Mouse (Mus musculus): ENCODE measurements around the gene Stard3. TPM values are rescaled to one million over a fixed set of nuclear protein-coding genes. Genes with fewer than 3 reads are reported as not detected.

The Stard3 gene
- total and polyA plus RNA-seq, 3 experiments: 53.0 to 62.5 TPM; not detected in 1

GRCm38 (mm10) chr11:98321677-98322003, 36.5 kb upstream of the Stard3 start:
- TF ChIP-seq RCOR1 (IDR thresholded peaks at IDR 0.05; ENCODE audit: low read depth, low read length): no peak
- TF ChIP-seq POLR2AphosphoS5 (IDR thresholded peaks at IDR 0.05; ENCODE audit: borderline replicate concordance, low read depth, low read length): no peak
- no peak for TF ChIP-seq MYC (IDR thresholded peaks at IDR 0.05; ENCODE audit: low read depth, low read length)
- no peak for TF ChIP-seq USF2 (IDR thresholded peaks at IDR 0.05; ENCODE audit: borderline replicate concordance in 1 of 2, insufficient read depth in 1 of 2, low read depth in 1 of 2, low read length in 2 of 2)
- TF ChIP-seq GABPA (IDR thresholded peaks at IDR 0.05; ENCODE audit: low read depth, low read length): no peak
- no peak for TF ChIP-seq HCFC1 (IDR thresholded peaks at IDR 0.05; ENCODE audit: low read depth, low read length)
- TF ChIP-seq UBTF (IDR thresholded peaks at IDR 0.05; ENCODE audit: borderline replicate concordance, insufficient read depth, low read depth, low read length): no peak
- TF ChIP-seq KAT2A (conservative IDR thresholded peaks at IDR 0.05; ENCODE audit: low read depth, low read length): no peak
- no peak for TF ChIP-seq RAD21 (IDR thresholded peaks at IDR 0.05; ENCODE audit: low read depth, low read length)
- Histone ChIP-seq H3K4me1 (ENCODE audit: control insufficient read depth in 1 of 2, insufficient read depth in 2 of 2, low read length in 2 of 2) (no peaks in the 10 kb centered on the region), H3K27me3 (ENCODE audit: control insufficient read depth in 1 of 2, insufficient read depth in 2 of 2, low read length in 2 of 2) (peaks cover 9 to 40% of the 10 kb centered on the region in 2 experiments), H3K4me3 (ENCODE audit: control insufficient read depth in 1 of 2, insufficient read depth in 1 of 2, low read depth in 2 of 2, low read length in 2 of 2) (no peak overlapping the region), H3K36me3 (ENCODE audit: control insufficient read depth in 1 of 2, insufficient read depth in 2 of 2, low read length in 2 of 2) (no peaks in the 10 kb centered on the region), H3K79me2 (ENCODE audit: control insufficient read depth, insufficient read depth, low read length, poor library complexity) (no peaks in the 10 kb centered on the region), H3K9me3 (replicated peaks; ENCODE audit: insufficient read depth, low read length) (no peaks in the 10 kb centered on the region), H3K9ac (ENCODE audit: control insufficient read depth, low read depth, low read length, poor library complexity, severe bottlenecking) (no peak overlapping the region), H3K27ac (ENCODE audit: control insufficient read depth, low read depth, low read length) (no peak overlapping the region)
- no peak for DNase-seq (ENCODE audit: low read depth, low spot score)

- no peaks in the 10 kb centered on the region for H3K36me3 ChIP-seq (ENCODE audit: control insufficient read depth in 1 of 2, insufficient read depth in 2 of 2, low read length in 2 of 2)
- H3K4me1 ChIP-seq (ENCODE audit: control insufficient read depth in 1 of 2, insufficient read depth in 2 of 2, low read length in 2 of 2): no peaks in the 10 kb centered on the region
- no peak overlapping the region for H3K9ac ChIP-seq (ENCODE audit: control insufficient read depth, low read depth, low read length, poor library complexity, severe bottlenecking)
- no peaks in the 10 kb centered on the region for H3K79me2 ChIP-seq (ENCODE audit: control insufficient read depth, insufficient read depth, low read length, poor library complexity)
- no peaks in the 10 kb centered on the region for H3K9me3 ChIP-seq (replicated peaks; ENCODE audit: insufficient read depth, low read length)
- no peak overlapping the region for H3K27ac ChIP-seq (ENCODE audit: control insufficient read depth, low read depth, low read length)
- peaks cover 9 to 39% of the 10 kb centered on the region in 2 experiments for H3K27me3 ChIP-seq (ENCODE audit: control insufficient read depth in 1 of 2, insufficient read depth in 2 of 2, low read length in 2 of 2)
- no peak overlapping the region for H3K4me3 ChIP-seq (ENCODE audit: control insufficient read depth in 1 of 2, insufficient read depth in 1 of 2, low read depth in 2 of 2, low read length in 2 of 2)
- DNase-seq (ENCODE audit: low read depth, low spot score): no peak
- TF ChIP-seq EP300 (IDR thresholded peaks at IDR 0.05; ENCODE audit: low read depth in 1 of 2, low read length in 2 of 2) (no peak), GABPA (IDR thresholded peaks at IDR 0.05; ENCODE audit: low read depth, low read length) (no peak), JUND (IDR thresholded peaks at IDR 0.05; ENCODE audit: low read depth, low read length) (no peak), CTCF (IDR thresholded peaks at IDR 0.05 in 2 of 3, conservative IDR thresholded peaks at IDR 0.05 in 1 of 3; ENCODE audit: control insufficient read depth in 1 of 3, insufficient read depth in 1 of 3, low read depth in 2 of 3, low read length in 3 of 3, poor library complexity in 1 of 3, severe bottlenecking in 1 of 3) (no peak), UBTF (IDR thresholded peaks at IDR 0.05; ENCODE audit: borderline replicate concordance, insufficient read depth, low read depth, low read length) (no peak), ZKSCAN1 (IDR thresholded peaks at IDR 0.05; ENCODE audit: low read depth, low read length) (no peak), ETS1 (IDR thresholded peaks at IDR 0.05; ENCODE audit: low read depth, low read length) (no peak), ZMIZ1 (IDR thresholded peaks at IDR 0.05; ENCODE audit: low read depth, low read length) (no peak), USF1 (IDR thresholded peaks at IDR 0.05; ENCODE audit: low read depth, low read length) (no peak), USF2 (IDR thresholded peaks at IDR 0.05; ENCODE audit: borderline replicate concordance in 1 of 2, insufficient read depth in 1 of 2, low read depth in 1 of 2, low read length in 2 of 2) (no peak), MAX (IDR thresholded peaks at IDR 0.05; ENCODE audit: low read length) (no peak), MXI1 (IDR thresholded peaks at IDR 0.05; ENCODE audit: low read depth, low read length) (no peak), RCOR1 (IDR thresholded peaks at IDR 0.05; ENCODE audit: low read depth, low read length) (no peak)
Measured at GRCm38 (mm10) chr11:98322159-98322558, 36.0 kb upstream of the Stard3 start.
